Mouse (Mus musculus): ENCODE data around the gene Tmem8.
"Not testable (repeated sequence)": the region's sequence is repeated elsewhere in the genome, so short reads cannot be mapped to it uniquely, and the experiment has no call there.

The Tmem8 gene

GRCm38 (mm10) chr17:26113181-26113948 lies at the start of gene Tmem8:
Tmem8 (plus strand) TSS chr17:26113299.
- DNase-seq (ENCODE audit: low spot score), result peak; percentile 74

GRCm38 (mm10) chr17:26064916-26065315 lies 48.2 kb upstream of the Tmem8 start:
- no peak for DNase-seq (ENCODE audit: low spot score)

- DNase-seq (ENCODE audit: low spot score), result no peak
These were observed 46.5 kb upstream of the Tmem8 start for GRCm38 (mm10) chr17:26066488-26067020.

GRCm38 (mm10) chr17:26068024-26068830 lies 44.9 kb upstream of the Tmem8 start:
- no peak for DNase-seq (ENCODE audit: low spot score)

- peak; percentile 79 for DNase-seq (ENCODE audit: low spot score)
These were observed 44.0 kb upstream of the Tmem8 start, which contains the start of gene Rab11fip3 for GRCm38 (mm10) chr17:26068831-26069739. Rab11fip3 (minus strand) TSS chr17:26069555.

GRCm38 (mm10) chr17:26070136-26070535 lies 43.0 kb upstream of the Tmem8 start:
- DNase-seq (ENCODE audit: low spot score), result no peak

- no peak for DNase-seq (ENCODE audit: low spot score)
These were observed 37.9 kb upstream of the Tmem8 start for GRCm38 (mm10) chr17:26075246-26075645.

- DNase-seq (ENCODE audit: low spot score), result no peak
These were observed 34.2 kb upstream of the Tmem8 start for GRCm38 (mm10) chr17:26078851-26079250.

- DNase-seq (ENCODE audit: low spot score), result no peak
These were observed 32.2 kb upstream of the Tmem8 start for GRCm38 (mm10) chr17:26080867-26081266.

GRCm38 (mm10) chr17:26087059-26087564 lies 26.0 kb upstream of the Tmem8 start:
- DNase-seq (ENCODE audit: low spot score), result no peak

- DNase-seq (ENCODE audit: low spot score), result peak; percentile 92
These were observed 23.0 kb upstream of the Tmem8 start, which contains the start of gene Decr2 for GRCm38 (mm10) chr17:26089905-26090632. Decr2 (minus strand) TSS chr17:26090337.

- no peak for DNase-seq (ENCODE audit: low spot score)
These were observed 18.5 kb upstream of the Tmem8 start for GRCm38 (mm10) chr17:26094531-26095110.

GRCm38 (mm10) chr17:26095121-26095740 lies 17.9 kb upstream of the Tmem8 start, which contains the start of gene Nme4:
Nme4 (minus strand) TSS chr17:26095602.
- DNase-seq (ENCODE audit: low spot score), result peak; percentile 52

- no peak for DNase-seq (ENCODE audit: low spot score)
These were observed 14.6 kb upstream of the Tmem8 start for GRCm38 (mm10) chr17:26098461-26098860.

- not testable (repeated sequence) for DNase-seq (ENCODE audit: low spot score)
These were observed 13.8 kb upstream of the Tmem8 start for GRCm38 (mm10) chr17:26099316-26099715.

GRCm38 (mm10) chr17:26100166-26100565 lies 12.9 kb upstream of the Tmem8 start:
- DNase-seq (ENCODE audit: low spot score), result no peak

- DNase-seq (ENCODE audit: low spot score), result no peak
These were observed 11.6 kb upstream of the Tmem8 start for GRCm38 (mm10) chr17:26101478-26101877.

GRCm38 (mm10) chr17:26105619-26106018 lies 7.5 kb upstream of the Tmem8 start:
- DNase-seq (ENCODE audit: low spot score), result no peak

GRCm38 (mm10) chr17:26110156-26110555 lies 2.9 kb upstream of the Tmem8 start:
- no peak for DNase-seq (ENCODE audit: low spot score)

GRCm38 (mm10) chr17:26111024-26111423 lies 2.1 kb upstream of the Tmem8 start:
- no peak for DNase-seq (ENCODE audit: low spot score)
